ENCODE assay signal across 28 mouse cellular contexts in genomic region chr4:135626461-135626860, GRCm38 (mm10). TPM values are rescaled to one million over a fixed set of nuclear protein-coding genes. Genes with fewer than 3 reads are reported as not detected.
DNase-seq lines count a peak whose midpoint lies in the region; ATAC-seq and TF ChIP-seq lines count a peak whose summit lies in the region.
"Had no signal": no experiment of that assay in that cellular context is flagged by ENCODE, and none has a peak within 500 bp of the region (broad histone marks: within the 10 kb centered on the region; RNA-seq: fewer than 3 reads in every experiment).

No protein-coding gene starts in this region.

- H3K79me2 ChIP-seq in CH12.LX (replicated peaks; ENCODE audit: control insufficient read depth, extremely low read depth, insufficient read depth, poor library complexity, severe bottlenecking) (no peaks in the 10 kb centered on the region), MEL (ENCODE audit: control insufficient read depth, insufficient read depth, low read length, poor library complexity) (no peaks in the 10 kb centered on the region)

- in situ Hi-C loops in CH12.LX (cut with MboI; ENCODE audit: low pct_ligation_motif_present, low pct_unique_long_range_greater_than_20kb, low sequenced_read_pairs) = no loop called here

- TF ChIP-seq POLR2A in CH12.LX (IDR thresholded peaks at IDR 0.05; ENCODE audit: low read depth, low read length) (no peak), MEL (IDR thresholded peaks at IDR 0.05; ENCODE audit: control insufficient read depth in 1 of 2, insufficient read depth in 1 of 2, low read depth in 1 of 2, low read length in 2 of 2, poor library complexity in 1 of 2) (no peak)

- no peak overlapping the region for H3K4me2 ChIP-seq in CH12.LX (ENCODE audit: insufficient read depth, low read depth, poor library complexity, severe bottlenecking)
- H3K4me2 ChIP-seq: embryonic facial prominence, embryonic 13.5 days; embryonic facial prominence, embryonic 15.5 days; forebrain, embryonic 12.5 days had no signal

- H3K27me3 ChIP-seq in CH12.LX (replicated peaks) (peaks cover 31% of the 10 kb centered on the region), MEL (ENCODE audit: control insufficient read depth in 1 of 2, insufficient read depth in 2 of 2, low read length in 2 of 2) (no peaks in the 10 kb centered on the region)
- H3K27me3 ChIP-seq: embryonic facial prominence, embryonic 13.5 days; embryonic facial prominence, embryonic 15.5 days; forebrain, embryonic 12.5 days had no signal

- H3K27ac ChIP-seq in CH12.LX (ENCODE audit: insufficient read depth, low read depth) (no peak overlapping the region), MEL (ENCODE audit: control insufficient read depth, low read depth, low read length) (no peak overlapping the region)
- H3K27ac ChIP-seq: embryonic facial prominence, embryonic 13.5 days; embryonic facial prominence, embryonic 15.5 days; forebrain, embryonic 10.5 days; forebrain, embryonic 12.5 days had no signal

- no peak for TF ChIP-seq RAD21 in CH12.LX (IDR thresholded peaks at IDR 0.05; ENCODE audit: low read depth, low read length)
- no peak for TF ChIP-seq RAD21 in MEL (IDR thresholded peaks at IDR 0.05; ENCODE audit: low read depth, low read length)

- H3K4me3 ChIP-seq in CH12.LX (replicated peaks in 1 of 3; ENCODE audit: low read depth in 2 of 3, low read length in 2 of 3, poor library complexity in 1 of 3) (no peak overlapping the region), MEL (ENCODE audit: control insufficient read depth in 1 of 2, insufficient read depth in 1 of 2, low read depth in 2 of 2, low read length in 2 of 2) (no peak overlapping the region)
- H3K4me3 ChIP-seq: embryonic facial prominence, embryonic 13.5 days; embryonic facial prominence, embryonic 15.5 days; erythroblast, embryonic 14.5 days; forebrain, embryonic 10.5 days; forebrain, embryonic 12.5 days had no signal

- TF ChIP-seq EP300 in CH12.LX (IDR thresholded peaks at IDR 0.05; ENCODE audit: low read length) (no peak), MEL (IDR thresholded peaks at IDR 0.05; ENCODE audit: low read depth in 1 of 2, low read length in 2 of 2) (no peak)

- H3K36me3 ChIP-seq in CH12.LX (replicated peaks in 1 of 2; ENCODE audit: control insufficient read depth in 1 of 2, insufficient read depth in 1 of 2, low read length in 1 of 2) (no peaks in the 10 kb centered on the region), MEL (ENCODE audit: control insufficient read depth in 1 of 2, insufficient read depth in 2 of 2, low read length in 2 of 2) (peaks cover 0 to 3% of the 10 kb centered on the region in 2 experiments; a peak in 2 of 4 replicates)
- H3K36me3 ChIP-seq: embryonic facial prominence, embryonic 13.5 days; embryonic facial prominence, embryonic 15.5 days; forebrain, embryonic 10.5 days; forebrain, embryonic 12.5 days; G1E had no signal

- ATAC-seq in inflammation-experienced regulatory T-cells, adult 6 months = no peak
- ATAC-seq: forebrain, embryonic 14.5 days; forebrain, embryonic 16.5 days had no signal

- H3K9me3 ChIP-seq in CH12.LX (replicated peaks; ENCODE audit: low read length) = peaks cover 7% of the 10 kb centered on the region
- H3K9me3 ChIP-seq in MEL (replicated peaks; ENCODE audit: insufficient read depth, low read length) = no peaks in the 10 kb centered on the region
- H3K9me3 ChIP-seq: embryonic facial prominence, embryonic 13.5 days; embryonic facial prominence, embryonic 15.5 days; forebrain, embryonic 10.5 days; forebrain, embryonic 12.5 days; G1E had no signal

- TF ChIP-seq CTCF in CH12.LX (conservative IDR thresholded peaks at IDR 0.05 in 1 of 2, IDR thresholded peaks at IDR 0.05 in 1 of 2; ENCODE audit: low read depth in 2 of 2, low read length in 2 of 2) (no peak), MEL (IDR thresholded peaks at IDR 0.05 in 2 of 3, conservative IDR thresholded peaks at IDR 0.05 in 1 of 3; ENCODE audit: control insufficient read depth in 1 of 3, insufficient read depth in 1 of 3, low read depth in 2 of 3, low read length in 3 of 3, poor library complexity in 1 of 3, severe bottlenecking in 1 of 3) (no peak)

- dilution Hi-C loops in CH12.LX (cut with MboI; ENCODE audit: extremely low pct_ligation_motif_present, extremely low pct_unique_long_range_greater_than_20kb, low sequenced_read_pairs) = no loop called here

- H3K4me1 ChIP-seq in CH12.LX (ENCODE audit: control insufficient read depth in 1 of 2, insufficient read depth in 2 of 2) (peaks cover 18 to 40% of the 10 kb centered on the region in 2 experiments), MEL (ENCODE audit: control insufficient read depth in 1 of 2, insufficient read depth in 2 of 2, low read length in 2 of 2) (peaks cover 2 to 27% of the 10 kb centered on the region in 2 experiments)
- H3K4me1 ChIP-seq: forebrain, embryonic 12.5 days had no signal

- H3K9ac ChIP-seq in CH12.LX (ENCODE audit: insufficient read depth, low read depth) = no peak overlapping the region
- no peak overlapping the region for H3K9ac ChIP-seq in MEL (ENCODE audit: control insufficient read depth, low read depth, low read length, poor library complexity, severe bottlenecking)
- H3K9ac ChIP-seq: embryonic facial prominence, embryonic 13.5 days; embryonic facial prominence, embryonic 15.5 days; forebrain, embryonic 12.5 days had no signal

- DNase-seq in CH12.LX (ENCODE audit: extremely low read depth) (no peak), ES-CJ7 (ENCODE audit: low read depth, low spot score) (peak; percentile 69), MEL (ENCODE audit: low read depth, low spot score) (no peak), ZHBTc4 (ENCODE audit: low read depth, low spot score) (peak; percentile 80)
- DNase-seq in layer of hippocampus, adult 9-11 months = no peak
- DNase-seq in thymus, postnatal 36 days = no peak
- DNase-seq in Muller cell, postnatal 12 days (ENCODE audit: inconsistent ontology term) = no peak
- DNase-seq: adrenal gland, adult 2 months; adrenal gland, postnatal 10 days; adrenal gland, postnatal 25 days; cerebellum, adult 11 months; cerebellum, adult 18-20 months; cerebellum, adult 8-10 months; cerebellum, adult 9-11 months; cerebellum, postnatal 14 days; cerebellum, postnatal 36 days; embryo, embryonic 11 days had no signal

TF ChIP-seq in CH12.LX, 34 proteins besides CTCF, POLR2A, EP300 and RAD21:
- TF ChIP-seq USF1 (IDR thresholded peaks at IDR 0.05; ENCODE audit: low read depth, low read length) (peak; percentile 8; the same call in 1 of the 2 replicates), MYC (IDR thresholded peaks at IDR 0.05; ENCODE audit: low read depth, low read length) (no peak), MAX (IDR thresholded peaks at IDR 0.05; ENCODE audit: low read length) (peak; percentile 44; the same call in 1 of the 2 replicates)
TF ChIP-seq in CH12.LX: peak in this region for 2.

TF ChIP-seq in MEL, 35 proteins besides CTCF, POLR2A, EP300 and RAD21:
- TF ChIP-seq E2F4 (IDR thresholded peaks at IDR 0.05; ENCODE audit: borderline replicate concordance, low read depth, low read length) = no peak
- TF ChIP-seq ZNF384 (IDR thresholded peaks at IDR 0.05; ENCODE audit: low read depth, low read length) = no peak
- TF ChIP-seq USF1 (IDR thresholded peaks at IDR 0.05; ENCODE audit: low read depth, low read length) = 0 out of 2 replicates have a peak, but pooled peaks have one; percentile 14

RNA-seq across cellular contexts. Expression of gene Grhl3, which starts 53.0 kb away (rescaled TPM):
- total RNA-seq in CH12.LX (2012; rRNA removed) = not detected in 2 replicates
- not detected in 2 replicates for total RNA-seq in CH12.LX (2014; rRNA removed)
- polyA plus RNA-seq in CH12.LX (2012; ENCODE audit: insufficient read length, low read depth) = not detected in 2 replicates
- not detected in 2 replicates for total RNA-seq in MEL (2012; rRNA removed)
- polyA plus RNA-seq in MEL (2012; ENCODE audit: insufficient read depth in 1 of 2, insufficient read length in 2 of 2, low read depth in 1 of 2, low replicate concordance in 2 of 2, missing spikeins in 1 of 2) = not detected
- polyA plus RNA-seq in inflammation-experienced regulatory T-cells, adult 6 months (2017; shearing (Covaris generic)) = not detected
- total RNA-seq: adrenal gland, postnatal 25 days; common myeloid progenitor, adult 5-6 weeks; G1E had no signal
- polyA plus RNA-seq: adrenal gland, adult 2 months; erythroblast, embryonic 14.5 days; G1E had no signal

RNA-seq across cellular contexts. Expression of gene Ifnlr1, which starts 59.6 kb away (rescaled TPM):
- total RNA-seq in CH12.LX (2012; rRNA removed) (0.04 TPM in 1 of 2 replicates, not detected in the other), CH12.LX (2014; rRNA removed) (not detected in 2 replicates), MEL (2012; rRNA removed) (not detected in 2 replicates)
- polyA plus RNA-seq in CH12.LX (2012; ENCODE audit: insufficient read length, low read depth) (not detected in 2 replicates), MEL (2012; ENCODE audit: insufficient read depth in 1 of 2, insufficient read length in 2 of 2, low read depth in 1 of 2, low replicate concordance in 2 of 2, missing spikeins in 1 of 2) (under 1 TPM in 1 of 2 experiments, not detected in 1; 0.03 TPM)
- polyA plus RNA-seq in inflammation-experienced regulatory T-cells, adult 6 months (2017; shearing (Covaris generic)) = not detected
- total RNA-seq: common myeloid progenitor, adult 5-6 weeks had no signal
- polyA plus RNA-seq: C2C12; erythroblast, embryonic 14.5 days; G1E had no signal

Comparison
In these comparisons a context has a peak if more than half of its experiments do, and no peak if none do; other contexts are left out.
1. DNase-seq: peak in ES-CJ7 (single experiment) and ZHBTc4 (single experiment); none in CH12.LX (single experiment), MEL (single experiment), layer of hippocampus, adult 9-11 months (single experiment), thymus, postnatal 36 days (0 of 2) and Muller cell, postnatal 12 days (single experiment).
2. Of the 35 proteins assayed by ChIP-seq in both MEL and CH12.LX: peak only in MEL: none; only in CH12.LX: MAX; in both: USF1; in neither: 33.